Mouse (Mus musculus) heart, embryonic 12.5 days (tissue): ENCODE measurements at regions not wholly inside any gene's neighbourhood (a gene's known extent, or its start where the extent isn't known, plus 50 kb on each side); places are given as distances from the start of the nearest gene placed in this dataset.

Experiments
- ATAC-seq: fragments of 200-750 bp; cut with Nextera tagmentation; 2 replicates; pipeline ENCODE4 v1.8.0; 2017; ENCODE audit warnings: moderate TSS enrichment, moderate library complexity; ENCODE audit not compliant: insufficient number of reproducible peaks, low FRiP score
- H3K27ac ChIP-seq: fragments of 300-500 bp; sonication (generic); 2 replicates; pipeline ENCODE4 v1.5.1; 2016; ENCODE audit warnings: mild to moderate bottlenecking, moderate library complexity; ENCODE audit not compliant: poor library complexity, severe bottlenecking
- H3K27me3 ChIP-seq: fragments of 300-500 bp; sonication (generic); replicated peaks from 2 replicates; pipeline ENCODE4 v1.6.1; 2016; ENCODE audit warnings: mild to moderate bottlenecking, moderate library complexity
- H3K36me3 ChIP-seq: fragments of 300-500 bp; sonication (generic); 2 replicates; pipeline ENCODE4 v1.6.1; 2016; ENCODE audit warnings: mild to moderate bottlenecking, moderate library complexity
- H3K4me1 ChIP-seq: fragments of 300-500 bp; sonication (generic); replicated peaks from 2 replicates; pipeline ENCODE4 v1.6.1; 2016; ENCODE audit warnings: mild to moderate bottlenecking
- H3K4me2 ChIP-seq: fragments of 300-500 bp; sonication (generic); 2 replicates; pipeline ENCODE4 v1.6.1; 2016; ENCODE audit warnings: mild to moderate bottlenecking, moderate library complexity
- H3K4me3 ChIP-seq: fragments of 300-500 bp; sonication (generic); 2 replicates; pipeline ENCODE4 v1.5.1; 2016; ENCODE audit warnings: mild to moderate bottlenecking
- H3K9ac ChIP-seq: fragments of 300-500 bp; sonication (generic); 2 replicates; pipeline ENCODE4 v1.6.1; 2016; ENCODE audit warnings: mild to moderate bottlenecking, moderate library complexity
- H3K9me3 ChIP-seq: fragments of 300-500 bp; sonication (generic); replicated peaks from 2 replicates; pipeline ENCODE4 v1.6.1; 2016; ENCODE audit warnings: mild to moderate bottlenecking, moderate library complexity
- WGBS: fragments of 180-500 bp; shearing (Covaris S2); methylation state at CpG from one replicate; pipeline ENCODE4 v1.1.7; 2016; 5-methylcytosine and 5-hydroxymethylcytosine counted together

DNA sequence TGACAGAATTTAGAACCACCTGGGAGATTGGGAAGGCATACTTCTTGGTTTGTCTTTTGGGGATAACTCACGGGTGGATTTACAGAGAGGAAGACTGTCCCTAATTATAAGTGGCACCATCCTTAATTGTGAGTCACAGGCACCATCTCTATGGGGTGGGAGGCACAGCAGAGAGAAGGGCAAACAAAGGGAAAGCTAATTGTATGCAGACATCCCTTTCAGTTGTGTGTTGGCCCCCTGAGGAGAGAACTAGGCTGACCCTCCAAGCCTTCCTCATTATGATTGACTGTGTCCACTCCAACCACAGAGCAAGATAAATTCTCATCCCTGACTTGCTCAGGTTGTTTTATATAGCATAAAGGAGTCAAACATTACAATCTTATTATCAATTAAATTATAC, 718.8 kb downstream of the Tmem132b start:
- no peaks in the 10 kb centered on the region for H3K36me3 ChIP-seq
- 65% methylated on average over 1 of the region's 1 CpGs for WGBS
- no peak overlapping the region for H3K4me2 ChIP-seq
- H3K9ac ChIP-seq: no peak overlapping the region
- H3K27ac ChIP-seq: no peak overlapping the region
- ATAC-seq: no peak
- peaks cover 5% of the 10 kb centered on the region; the same call in 1 of the 2 replicates for H3K4me1 ChIP-seq
- no peak overlapping the region for H3K4me3 ChIP-seq
- H3K9me3 ChIP-seq: no peaks in the 10 kb centered on the region
- no peaks in the 10 kb centered on the region for H3K27me3 ChIP-seq

DNA sequence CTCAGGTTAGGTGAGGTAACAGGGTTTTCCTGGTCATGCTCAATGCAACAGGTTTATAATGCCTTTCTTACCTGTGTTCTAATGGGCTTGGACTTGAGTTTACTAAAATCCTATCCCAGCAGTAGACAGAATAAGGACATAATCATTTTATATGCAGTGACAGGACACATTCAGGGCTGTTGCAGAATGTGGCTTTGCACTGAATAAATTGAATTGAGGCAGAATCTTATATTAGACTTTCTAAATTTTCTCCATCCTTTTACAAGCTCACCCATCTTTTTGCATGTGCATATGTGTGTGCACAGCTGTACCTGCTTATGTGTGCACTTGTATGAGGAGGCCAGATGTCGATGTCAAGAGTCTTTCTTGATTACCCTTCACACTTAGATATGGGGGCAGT, 723.1 kb downstream of the Tmem132b start:
- no peak overlapping the region for H3K27ac ChIP-seq
- H3K27me3 ChIP-seq: no peaks in the 10 kb centered on the region
- H3K4me2 ChIP-seq: no peak overlapping the region
- no peak overlapping the region for H3K4me3 ChIP-seq
- 66% methylated on average over 1 of the region's 1 CpGs for WGBS
- peaks cover 3% of the 10 kb centered on the region; the same call in 1 of the 2 replicates for H3K9me3 ChIP-seq
- H3K4me1 ChIP-seq: no peaks in the 10 kb centered on the region
- H3K36me3 ChIP-seq: no peaks in the 10 kb centered on the region
- ATAC-seq: no peak
- H3K9ac ChIP-seq: no peak overlapping the region

GRCm38 (mm10) chr5:126257860-126258259, 726.3 kb downstream of the Tmem132b start:
- H3K9ac ChIP-seq: no peak overlapping the region
- no peak overlapping the region for H3K4me3 ChIP-seq
- peaks cover 3% of the 10 kb centered on the region; the same call in 1 of the 2 replicates for H3K9me3 ChIP-seq
- 64% methylated on average over 5 of the region's 5 CpGs for WGBS
- no peaks in the 10 kb centered on the region for H3K36me3 ChIP-seq
- no peak overlapping the region for H3K4me2 ChIP-seq
- H3K27ac ChIP-seq: no peak overlapping the region
- ATAC-seq: no peak
- no peaks in the 10 kb centered on the region for H3K4me1 ChIP-seq
- no peaks in the 10 kb centered on the region for H3K27me3 ChIP-seq

DNA sequence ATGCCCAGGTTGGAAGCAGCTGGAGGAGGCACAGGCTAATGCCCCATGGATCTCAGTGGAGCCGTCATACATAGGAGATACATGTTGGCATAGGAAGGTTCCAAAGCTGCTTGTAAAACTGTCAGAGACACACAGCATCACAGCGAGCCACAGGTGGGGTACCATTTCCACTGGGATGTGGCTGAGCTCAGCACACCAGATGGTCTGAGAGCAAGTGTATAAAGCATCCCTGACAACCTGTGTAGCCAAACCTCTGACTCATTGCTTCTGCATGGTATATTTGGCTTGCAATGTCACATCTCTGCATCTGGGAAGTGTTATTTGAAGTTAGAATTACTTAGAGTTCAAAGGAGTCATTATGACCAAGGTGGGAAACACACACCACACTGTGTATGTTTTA, 734.9 kb downstream of the Tmem132b start:
- ATAC-seq: no peak
- Histone ChIP-seq H3K9ac (no peak overlapping the region), H3K4me1 (no peaks in the 10 kb centered on the region), H3K4me3 (no peak overlapping the region), H3K36me3 (no peaks in the 10 kb centered on the region), H3K27me3 (no peaks in the 10 kb centered on the region), H3K4me2 (no peak overlapping the region), H3K27ac (no peak overlapping the region), H3K9me3 (peaks cover under 1% of the 10 kb centered on the region; the same call in 1 of the 2 replicates)
- 74% methylated on average over 2 of the region's 2 CpGs for WGBS

- no peak for ATAC-seq
- Histone ChIP-seq H3K27ac (no peak overlapping the region), H3K4me3 (no peak overlapping the region), H3K9me3 (peaks cover 5% of the 10 kb centered on the region), H3K27me3 (no peaks in the 10 kb centered on the region), H3K9ac (no peak overlapping the region), H3K4me1 (no peaks in the 10 kb centered on the region), H3K36me3 (no peaks in the 10 kb centered on the region), H3K4me2 (no peak overlapping the region)
- 76% methylated on average over 2 of the region's 2 CpGs for WGBS
Observed at GRCm38 (mm10) chr5:126266929-126267609, 735.5 kb downstream of the Tmem132b start.

- WGBS: 80% methylated on average over 4 of the region's 4 CpGs
- no peak for ATAC-seq
- H3K9me3 ChIP-seq: peaks cover 5% of the 10 kb centered on the region
- H3K36me3 ChIP-seq: no peaks in the 10 kb centered on the region
- no peak overlapping the region for H3K4me2 ChIP-seq
- no peaks in the 10 kb centered on the region for H3K4me1 ChIP-seq
- H3K27ac ChIP-seq: no peak overlapping the region
- H3K4me3 ChIP-seq: no peak overlapping the region
- no peaks in the 10 kb centered on the region for H3K27me3 ChIP-seq
- H3K9ac ChIP-seq: no peak overlapping the region
Observed at GRCm38 (mm10) chr5:126268592-126268991, 737.0 kb downstream of the Tmem132b start.

DNA sequence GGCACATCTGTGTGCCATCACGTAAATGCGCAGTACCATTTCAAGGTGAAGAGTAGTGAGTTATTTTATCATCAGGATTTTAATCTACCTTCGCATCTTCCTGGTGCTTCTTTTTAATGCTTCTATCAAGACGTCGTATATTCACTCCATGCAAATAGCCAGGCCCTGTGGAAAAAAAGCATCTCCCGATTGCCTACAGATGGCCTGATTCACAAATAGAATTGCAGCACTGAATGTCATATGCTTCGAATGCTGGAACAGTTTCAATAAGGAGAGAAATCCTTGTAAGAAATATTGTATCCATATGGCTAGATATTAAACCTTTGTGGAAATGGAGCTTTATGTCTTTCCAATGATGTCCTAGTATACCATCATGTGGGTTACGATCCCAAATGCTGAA, 742.7 kb downstream of the Tmem132b start:
- no peak for ATAC-seq
- H3K4me2 ChIP-seq: no peak overlapping the region
- WGBS: 85% methylated on average over 8 of the region's 8 CpGs
- no peaks in the 10 kb centered on the region for H3K36me3 ChIP-seq
- no peak overlapping the region for H3K9ac ChIP-seq
- H3K27me3 ChIP-seq: no peaks in the 10 kb centered on the region; the same call in 1 of the 2 replicates
- peaks cover 5% of the 10 kb centered on the region for H3K9me3 ChIP-seq
- H3K4me1 ChIP-seq: no peaks in the 10 kb centered on the region
- no peak overlapping the region for H3K27ac ChIP-seq
- no peak overlapping the region for H3K4me3 ChIP-seq

- Histone ChIP-seq H3K27ac (no peak overlapping the region), H3K9ac (no peak overlapping the region), H3K4me1 (no peaks in the 10 kb centered on the region), H3K9me3 (0 out of 2 replicates have a peak, but pooled peaks cover 3% of the 10 kb centered on the region), H3K27me3 (no peaks in the 10 kb centered on the region; the same call in 1 of the 2 replicates), H3K4me3 (no peak overlapping the region), H3K36me3 (no peaks in the 10 kb centered on the region), H3K4me2 (no peak overlapping the region)
- no peak for ATAC-seq
- 37% methylated on average over 10 of the region's 10 CpGs for WGBS
Observed at GRCm38 (mm10) chr5:126281057-126281728, 749.6 kb downstream of the Tmem132b start.

DNA sequence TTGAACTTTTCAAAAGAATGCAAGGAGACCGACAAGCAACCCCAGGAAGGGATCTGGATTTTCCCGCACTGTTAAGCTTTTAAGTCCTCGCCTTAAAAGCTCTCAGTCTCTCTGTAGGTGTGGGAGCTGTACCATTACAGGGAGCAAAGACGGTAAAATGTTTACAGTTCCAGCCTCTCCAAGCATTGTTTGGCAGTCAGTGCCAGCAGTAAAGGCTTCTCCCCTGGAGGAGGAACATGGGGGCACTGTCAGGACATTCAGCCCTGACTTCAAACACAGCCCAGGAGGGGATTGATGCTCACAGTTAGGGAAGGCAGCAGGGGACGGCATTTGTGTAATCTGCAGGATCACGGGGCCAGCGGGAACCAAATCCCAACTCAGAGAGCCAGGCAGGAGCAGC, 750.2 kb downstream of the Tmem132b start:
- no peaks in the 10 kb centered on the region for H3K4me1 ChIP-seq
- H3K9ac ChIP-seq: no peak overlapping the region
- no peak overlapping the region for H3K27ac ChIP-seq
- H3K4me2 ChIP-seq: no peak overlapping the region
- no peaks in the 10 kb centered on the region for H3K36me3 ChIP-seq
- no peak overlapping the region for H3K4me3 ChIP-seq
- H3K9me3 ChIP-seq: 0 out of 2 replicates have a peak, but pooled peaks cover 3% of the 10 kb centered on the region
- H3K27me3 ChIP-seq: no peaks in the 10 kb centered on the region; the same call in 1 of the 2 replicates
- WGBS: 6% methylated on average over 7 of the region's 7 CpGs
- ATAC-seq: no peak

GRCm38 (mm10) chr5:126324847-126325246, 793.3 kb downstream of the Tmem132b start:
- no peaks in the 10 kb centered on the region for H3K27me3 ChIP-seq
- no peak overlapping the region for H3K27ac ChIP-seq
- WGBS: 66% methylated on average over 6 of the region's 6 CpGs
- no peak overlapping the region for H3K4me3 ChIP-seq
- H3K4me1 ChIP-seq: no peaks in the 10 kb centered on the region
- no peak for ATAC-seq
- no peaks in the 10 kb centered on the region for H3K36me3 ChIP-seq
- H3K4me2 ChIP-seq: no peak overlapping the region
- H3K9ac ChIP-seq: no peak overlapping the region
- peaks cover 9% of the 10 kb centered on the region; the same call in 1 of the 2 replicates for H3K9me3 ChIP-seq

DNA sequence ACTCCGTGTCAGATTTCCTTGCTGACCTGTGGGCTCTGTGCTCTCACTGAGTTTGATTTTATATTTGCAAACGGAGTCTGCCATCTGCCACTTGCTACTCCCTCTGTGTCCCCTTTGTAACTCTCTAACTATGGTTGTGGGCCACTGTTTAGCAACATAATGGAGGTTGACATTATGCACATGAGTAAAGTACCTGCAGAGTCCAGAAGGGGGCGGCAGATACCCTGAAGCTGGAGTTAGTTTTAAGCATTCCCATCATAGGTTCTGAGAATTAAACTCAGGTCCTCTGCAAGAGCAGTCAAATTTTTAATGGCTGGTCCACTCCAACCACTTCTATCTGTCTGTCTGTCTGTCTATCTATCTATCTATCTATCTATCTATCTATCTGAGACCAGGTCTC, 796.7 kb downstream of the Tmem132b start:
- no peak overlapping the region for H3K27ac ChIP-seq

More for the DNA sequence above, 796.7 kb downstream of the Tmem132b start:
- WGBS: 33% methylated on average over 3 of the region's 3 CpGs
- H3K4me3 ChIP-seq: no peak overlapping the region
- H3K4me1 ChIP-seq: no peaks in the 10 kb centered on the region
- no peak for ATAC-seq
- no peaks in the 10 kb centered on the region for H3K27me3 ChIP-seq
- H3K4me2 ChIP-seq: no peak overlapping the region
- no peaks in the 10 kb centered on the region for H3K36me3 ChIP-seq
- H3K9ac ChIP-seq: no peak overlapping the region
- peaks cover 9% of the 10 kb centered on the region; the same call in 1 of the 2 replicates for H3K9me3 ChIP-seq
